Mouse (Mus musculus) myocyte (in vitro differentiated cells): ENCODE results near the gene Mipep. TPM values are rescaled to one million over a fixed set of nuclear protein-coding genes. Genes with fewer than 3 reads are reported as not detected.

ENCODE experiments used
- H3K27me3 ChIP-seq: one replicate; pipeline ENCODE4 v1.6.1; 2011; ENCODE audit not compliant: control insufficient read depth, insufficient read depth, insufficient read length
- H3K36me3 ChIP-seq: one replicate; pipeline ENCODE4 v1.6.1; 2011; ENCODE audit not compliant: control insufficient read depth, insufficient read depth
- H3K4me2 ChIP-seq: one replicate; pipeline ENCODE4 v1.6.1; 2011; ENCODE audit warnings: low read depth, control low read depth
- H3K4me3 ChIP-seq: one replicate; pipeline ENCODE4 v1.5.1; 2011; ENCODE audit warnings: mild to moderate bottlenecking, control low read depth, moderate library complexity
- H3K79me2 ChIP-seq: one replicate; pipeline ENCODE4 v1.6.1; 2011; ENCODE audit not compliant: control insufficient read depth, insufficient read depth
- H3ac ChIP-seq: one replicate; pipeline ENCODE4 v1.6.1; 2011; ENCODE audit not compliant: control insufficient read depth, insufficient read length
- CEBPB ChIP-seq: IDR thresholded peaks from 2 replicates; pipeline ENCODE4 v1.6.1; 2011; ENCODE audit warnings: mild to moderate bottlenecking, moderate library complexity; ENCODE audit not compliant: poor library complexity, insufficient read depth, severe bottlenecking
- E2F4 ChIP-seq: IDR thresholded peaks from one replicate; pipeline ENCODE4 v1.6.1; 2011; ENCODE audit warnings: mild to moderate bottlenecking, control low read depth, moderate library complexity; ENCODE audit not compliant: insufficient read depth
- MAX ChIP-seq: IDR thresholded peaks from one replicate; pipeline ENCODE4 v1.6.1; 2011; ENCODE audit warnings: low read depth, mild to moderate bottlenecking, control low read depth
- MYOD1 ChIP-seq, 3 experiments: IDR thresholded peaks; one replicate each; pipeline ENCODE4 v1.6.1; 2011; ENCODE audit warnings: control low read depth in 2 of 3, low read depth in 2 of 3, mild to moderate bottlenecking in 2 of 3, moderate library complexity in 1 of 3; ENCODE audit not compliant: insufficient read length in 2 of 3, control insufficient read depth in 1 of 3
- MYOG ChIP-seq, 3 experiments: IDR thresholded peaks; one replicate each; pipeline ENCODE4 v1.6.1; 2011; ENCODE audit warnings: control low read depth in 2 of 3, low read depth in 2 of 3, mild to moderate bottlenecking in 2 of 3; ENCODE audit not compliant: insufficient read length in 2 of 3, control insufficient read depth in 1 of 3, insufficient read depth in 1 of 3
- POLR2A ChIP-seq: IDR thresholded peaks from one replicate; pipeline ENCODE4 v1.6.1; 2011; ENCODE audit warnings: low read depth, mild to moderate bottlenecking, control low read depth, moderate library complexity; ENCODE audit not compliant: insufficient read length
- POLR2AphosphoS2 ChIP-seq: IDR thresholded peaks from one replicate; pipeline ENCODE4 v1.6.1; 2011; ENCODE audit warnings: low read depth, control low read depth; ENCODE audit not compliant: insufficient read length
- REST ChIP-seq: IDR thresholded peaks from one replicate; pipeline ENCODE4 v1.6.1; 2011; ENCODE audit warnings: mild to moderate bottlenecking, control low read depth, moderate library complexity; ENCODE audit not compliant: insufficient read depth, insufficient read length
- SRF ChIP-seq: IDR thresholded peaks from one replicate; pipeline ENCODE4 v1.6.1; 2011; ENCODE audit warnings: low read depth; ENCODE audit not compliant: control insufficient read depth, insufficient read length
- TCF12 ChIP-seq: IDR thresholded peaks from one replicate; pipeline ENCODE4 v1.6.1; 2011; ENCODE audit warnings: mild to moderate bottlenecking, control low read depth; ENCODE audit not compliant: poor library complexity, insufficient read depth, severe bottlenecking
- TCF3 ChIP-seq: IDR thresholded peaks from one replicate; pipeline ENCODE4 v1.6.1; 2011; ENCODE audit warnings: low read depth, control low read depth; ENCODE audit not compliant: insufficient read length
- USF1 ChIP-seq: IDR thresholded peaks from one replicate; pipeline ENCODE4 v1.6.1; 2011; ENCODE audit warnings: low read depth, mild to moderate bottlenecking, control low read depth, moderate library complexity
- polyA plus RNA-seq: library from polyadenylated mRNA; unstranded; fragments of >200 nt; fragmentation: generic; extraction: Trizol; gene quantifications from one replicate; pipeline ENCODE4 v1.2.1, GENCODE M21; 2012; ENCODE audit warnings: missing spikeins

The Mipep gene
- polyA plus RNA-seq, 1 experiment: 14.1 TPM

DNA sequence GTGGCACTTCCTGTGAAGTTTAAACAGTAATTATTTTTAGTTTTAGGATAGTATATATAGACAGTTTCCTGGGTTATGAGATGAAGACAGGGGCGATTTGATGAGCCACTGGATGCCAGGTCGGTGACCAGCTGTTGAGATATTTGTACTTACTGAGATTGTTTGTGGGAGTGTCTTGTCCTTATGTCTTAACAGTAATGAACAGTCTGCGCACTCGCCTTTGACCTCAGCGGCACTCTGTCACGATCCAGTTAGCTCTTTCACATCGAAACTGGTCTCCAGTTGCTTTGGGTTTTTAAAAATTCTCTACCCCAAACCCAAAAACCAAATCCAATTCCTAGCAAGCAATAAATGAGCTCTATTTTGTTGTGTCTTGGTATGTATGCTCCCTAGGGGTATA lies 59.2 kb downstream of the Mipep start:
- Histone ChIP-seq H3ac (no peak overlapping the region), H3K27me3 (no peaks in the 10 kb centered on the region), H3K36me3 (peaks cover 3% of the 10 kb centered on the region), H3K79me2 (no peaks in the 10 kb centered on the region), H3K4me3 (no peak overlapping the region), H3K4me2 (no peak overlapping the region)
- TF ChIP-seq MYOD1 (IDR thresholded peaks at IDR 0.05; ENCODE audit: control insufficient read depth in 1 of 3, insufficient read length in 2 of 3, low read depth in 2 of 3) (no peak), REST (no peak), SRF (no peak), CEBPB (no peak), TCF12 (no peak), E2F4 (no peak), TCF3 (no peak), MYOG (IDR thresholded peaks at IDR 0.05; ENCODE audit: control insufficient read depth in 1 of 3, insufficient read depth in 1 of 3, insufficient read length in 2 of 3, low read depth in 2 of 3) (no peak), USF1 (no peak), POLR2A (no peak), MAX (no peak), POLR2AphosphoS2 (no peak)

DNA sequence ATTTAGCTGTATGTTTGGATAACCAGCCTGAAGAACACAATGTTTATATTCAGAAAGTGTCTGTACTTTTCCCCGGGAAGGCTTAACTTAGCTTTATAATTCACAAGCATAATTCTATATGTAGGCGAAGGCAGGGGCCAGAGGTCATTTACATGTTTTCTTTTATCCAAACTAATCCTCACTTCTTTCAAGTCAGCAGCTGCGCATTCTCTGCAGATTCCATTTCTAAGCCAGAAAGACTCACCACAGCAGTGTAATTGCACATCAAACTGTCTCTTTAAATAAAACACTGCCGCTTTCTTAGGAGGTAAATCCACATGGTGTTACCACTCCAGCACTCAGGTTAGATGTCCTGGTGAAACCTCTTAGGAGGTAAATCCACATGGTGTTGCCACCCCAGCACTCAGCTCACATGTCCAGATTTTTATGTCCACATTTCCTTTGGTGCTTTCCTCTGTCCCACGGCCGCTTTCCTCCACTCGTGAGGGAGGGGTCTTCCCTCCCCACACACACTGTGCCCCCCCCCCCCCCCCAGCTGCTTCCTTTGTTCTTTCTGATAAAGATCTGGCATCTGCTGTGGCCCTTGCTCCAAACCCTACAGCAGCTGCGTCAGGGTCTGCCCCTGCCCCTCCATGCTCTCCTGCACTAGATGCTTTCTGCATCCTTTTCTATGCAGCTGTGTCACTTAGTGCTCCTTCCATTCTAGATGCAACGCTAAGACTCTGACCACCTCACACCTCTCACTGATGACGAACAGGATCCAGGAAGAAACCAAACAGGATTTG lies 61.1 kb downstream of the Mipep start:
- peaks cover 3% of the 10 kb centered on the region for H3K36me3 ChIP-seq
- TF ChIP-seq TCF12 (no peak), MYOG (IDR thresholded peaks at IDR 0.05; ENCODE audit: control insufficient read depth in 1 of 3, insufficient read depth in 1 of 3, insufficient read length in 2 of 3, low read depth in 2 of 3) (peak in 1 of 3 experiments; percentile 16), CEBPB (no peak)

DNA sequence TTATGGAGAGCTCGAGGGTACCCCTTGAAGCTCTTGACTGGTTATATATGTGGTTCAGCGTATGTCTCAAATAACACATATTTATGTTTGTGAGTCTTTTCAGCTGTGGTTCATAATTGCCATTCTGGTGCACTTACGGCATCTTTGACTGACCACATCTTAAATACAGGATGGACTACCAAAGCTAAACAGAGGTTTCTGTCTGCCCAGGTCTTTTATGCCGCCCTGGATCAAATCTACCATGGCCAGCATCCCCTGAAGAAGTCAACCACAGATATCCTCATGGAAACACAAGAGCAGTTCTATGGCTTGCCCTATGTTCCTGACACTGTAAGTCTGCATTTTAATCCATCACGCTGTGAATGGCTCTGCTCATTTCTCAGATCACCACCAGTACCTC lies 61.8 kb downstream of the Mipep start:
- H3K4me2 ChIP-seq: no peak overlapping the region
- H3K27me3 ChIP-seq: no peaks in the 10 kb centered on the region
- TF ChIP-seq E2F4 (no peak), TCF12 (no peak), TCF3 (no peak), MYOG (IDR thresholded peaks at IDR 0.05; ENCODE audit: control insufficient read depth in 1 of 3, insufficient read depth in 1 of 3, insufficient read length in 2 of 3, low read depth in 2 of 3) (no peak), MAX (no peak), SRF (no peak), CEBPB (no peak), POLR2AphosphoS2 (no peak)
- peaks cover 3% of the 10 kb centered on the region for H3K36me3 ChIP-seq
- H3ac ChIP-seq: no peak overlapping the region
- H3K4me3 ChIP-seq: no peak overlapping the region
- no peaks in the 10 kb centered on the region for H3K79me2 ChIP-seq

More for the DNA sequence above, 61.1 kb downstream of the Mipep start:
- Histone ChIP-seq H3K27me3 (no peaks in the 10 kb centered on the region), H3K79me2 (no peaks in the 10 kb centered on the region), H3K4me3 (no peak overlapping the region), H3ac (no peak overlapping the region), H3K4me2 (no peak overlapping the region)

DNA sequence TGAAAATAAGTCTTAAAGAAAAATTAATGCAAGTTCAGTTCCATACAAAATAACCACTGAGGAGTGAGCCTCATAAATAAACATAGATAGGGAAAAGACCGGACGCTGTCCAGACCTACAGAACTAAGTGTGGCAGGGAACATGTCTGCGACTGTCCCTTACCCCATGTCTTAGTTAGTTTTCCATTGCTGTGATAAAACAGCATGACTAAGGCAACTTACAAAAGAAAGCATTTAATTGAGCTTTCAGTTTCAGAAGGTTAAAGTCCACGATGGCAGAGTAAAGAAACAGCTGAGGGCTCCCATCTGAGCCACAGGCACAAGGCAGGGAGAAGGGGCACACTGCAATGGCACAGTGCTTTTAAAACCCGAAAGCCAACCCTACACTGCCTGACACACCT lies 63.8 kb downstream of the Mipep start:
- Histone ChIP-seq H3K4me2 (no peak overlapping the region), H3K36me3 (peaks cover 3% of the 10 kb centered on the region)

DNA sequence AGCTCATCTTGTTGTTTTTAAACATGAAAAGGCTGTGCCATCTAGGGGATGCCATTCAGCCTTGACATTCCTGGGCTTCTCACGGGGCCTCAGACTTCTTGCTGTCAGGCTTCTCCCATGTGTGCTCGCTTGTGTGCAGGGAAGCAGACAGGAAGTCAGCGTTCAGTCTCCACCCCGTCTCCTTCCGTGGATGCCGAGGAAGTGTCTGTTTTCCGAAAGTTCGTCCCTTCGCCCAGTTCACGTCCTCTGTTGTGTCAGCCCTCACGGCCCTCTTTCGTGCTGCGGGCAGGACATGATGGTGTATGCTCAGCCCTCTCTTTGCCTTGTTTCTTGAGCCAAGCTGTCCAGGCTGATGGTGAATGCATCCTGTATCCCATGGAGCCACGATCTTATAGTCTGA lies 65.7 kb downstream of the Mipep start:
- no peaks in the 10 kb centered on the region for H3K36me3 ChIP-seq
- H3K79me2 ChIP-seq: no peaks in the 10 kb centered on the region
- H3K4me3 ChIP-seq: no peak overlapping the region
- no peak overlapping the region for H3ac ChIP-seq
- H3K4me2 ChIP-seq: no peak overlapping the region
- TF ChIP-seq USF1: no peak
- no peaks in the 10 kb centered on the region for H3K27me3 ChIP-seq

More for the DNA sequence above, 63.8 kb downstream of the Mipep start:
- TF ChIP-seq MYOG (IDR thresholded peaks at IDR 0.05; ENCODE audit: control insufficient read depth in 1 of 3, insufficient read depth in 1 of 3, insufficient read length in 2 of 3, low read depth in 2 of 3) (no peak), POLR2A (no peak), E2F4 (no peak), TCF12 (no peak), MYOD1 (IDR thresholded peaks at IDR 0.05; ENCODE audit: control insufficient read depth in 1 of 3, insufficient read length in 2 of 3, low read depth in 2 of 3) (no peak), POLR2AphosphoS2 (no peak), REST (no peak)
- Histone ChIP-seq H3K79me2 (no peaks in the 10 kb centered on the region), H3K4me3 (no peak overlapping the region), H3ac (no peak overlapping the region), H3K27me3 (no peaks in the 10 kb centered on the region)
